Mouse (Mus musculus): ENCODE data around the gene Grik4. TPM values are rescaled to one million over a fixed set of nuclear protein-coding genes. Genes with fewer than 3 reads are reported as not detected.

Grik4 gene
- polyA plus RNA-seq, 1 experiment from 2014 or later, result 1.8 TPM

GRCm38 (mm10) chr9:42565921-42566320 is 378.4 kb downstream of the Grik4 start:
- ATAC-seq, result no peak
- H3K4me1 ChIP-seq (replicated peaks), result no peaks in the 10 kb centered on the region
- H3K9ac ChIP-seq, result no peak overlapping the region
- H3K36me3 ChIP-seq, result no peaks in the 10 kb centered on the region
- no peak overlapping the region for H3K4me2 ChIP-seq (replicated peaks)
- no peaks in the 10 kb centered on the region for H3K27me3 ChIP-seq (replicated peaks)
- H3K27ac ChIP-seq, result no peak overlapping the region
- H3K4me3 ChIP-seq (replicated peaks), result no peak overlapping the region
- H3K9me3 ChIP-seq, result no peaks in the 10 kb centered on the region
- 85% methylated on average over 4 of the region's 4 CpGs for WGBS

- no peak for ATAC-seq
- Histone ChIP-seq H3K27ac (no peak overlapping the region), H3K9ac (no peak overlapping the region), H3K4me3 (replicated peaks) (no peak overlapping the region), H3K36me3 (no peaks in the 10 kb centered on the region), H3K9me3 (no peaks in the 10 kb centered on the region), H3K4me2 (replicated peaks) (no peak overlapping the region), H3K4me1 (replicated peaks) (no peaks in the 10 kb centered on the region), H3K27me3 (replicated peaks) (no peaks in the 10 kb centered on the region)
- WGBS, result 94% methylated on average over 1 of the region's 1 CpGs
Measured at GRCm38 (mm10) chr9:42555186-42555585, 389.1 kb downstream of the Grik4 start.

GRCm38 (mm10) chr9:42550116-42550515 is 394.2 kb downstream of the Grik4 start:
- H3K9me3 ChIP-seq, result no peaks in the 10 kb centered on the region
- no peak overlapping the region for H3K4me3 ChIP-seq (replicated peaks)
- no peak for ATAC-seq
- no peaks in the 10 kb centered on the region for H3K4me1 ChIP-seq (replicated peaks)
- no peak overlapping the region for H3K9ac ChIP-seq
- no peaks in the 10 kb centered on the region for H3K36me3 ChIP-seq
- WGBS, result 20% methylated on average over 13 of the region's 13 CpGs
- H3K4me2 ChIP-seq (replicated peaks), result no peak overlapping the region
- no peaks in the 10 kb centered on the region for H3K27me3 ChIP-seq (replicated peaks)
- no peak overlapping the region for H3K27ac ChIP-seq

GRCm38 (mm10) chr9:42548981-42549380 is 395.3 kb downstream of the Grik4 start:
- ATAC-seq, result no peak
- Histone ChIP-seq H3K9me3 (no peaks in the 10 kb centered on the region), H3K27ac (no peak overlapping the region), H3K4me3 (replicated peaks) (no peak overlapping the region), H3K27me3 (replicated peaks) (no peaks in the 10 kb centered on the region), H3K4me2 (replicated peaks) (no peak overlapping the region), H3K9ac (no peak overlapping the region), H3K4me1 (replicated peaks) (no peaks in the 10 kb centered on the region), H3K36me3 (no peaks in the 10 kb centered on the region)
- WGBS, result 72% methylated on average over 7 of the region's 7 CpGs

GRCm38 (mm10) chr9:42544521-42544920 is 399.8 kb downstream of the Grik4 start:
- ATAC-seq, result no peak
- no peaks in the 10 kb centered on the region for H3K27me3 ChIP-seq (replicated peaks)
- 86% methylated on average over 10 of the region's 10 CpGs for WGBS

GRCm38 (mm10) chr9:42533491-42533890 is 410.8 kb downstream of the Grik4 start:
- 0 out of 2 replicates have a peak, but pooled peaks cover 3% of the 10 kb centered on the region for H3K4me1 ChIP-seq (replicated peaks)
- 85% methylated on average over 8 of the region's 8 CpGs for WGBS
- no peak overlapping the region for H3K27ac ChIP-seq
- no peaks in the 10 kb centered on the region for H3K36me3 ChIP-seq
- H3K9ac ChIP-seq, result no peak overlapping the region
- no peak overlapping the region for H3K4me2 ChIP-seq (replicated peaks)
- H3K9me3 ChIP-seq, result no peaks in the 10 kb centered on the region
- ATAC-seq, result no peak
- H3K4me3 ChIP-seq (replicated peaks), result no peak overlapping the region
- no peaks in the 10 kb centered on the region for H3K27me3 ChIP-seq (replicated peaks)

More at GRCm38 (mm10) chr9:42544521-42544920, 399.8 kb downstream of the Grik4 start:
- H3K9ac ChIP-seq, result no peak overlapping the region
- H3K4me1 ChIP-seq (replicated peaks), result no peaks in the 10 kb centered on the region
- no peak overlapping the region for H3K4me2 ChIP-seq (replicated peaks)
- no peak overlapping the region for H3K27ac ChIP-seq
- H3K36me3 ChIP-seq, result no peaks in the 10 kb centered on the region
- H3K9me3 ChIP-seq, result no peaks in the 10 kb centered on the region
- H3K4me3 ChIP-seq (replicated peaks), result no peak overlapping the region

GRCm38 (mm10) chr9:42533041-42533440 is 411.3 kb downstream of the Grik4 start:
- Histone ChIP-seq H3K9me3 (no peaks in the 10 kb centered on the region), H3K4me2 (replicated peaks) (no peak overlapping the region), H3K4me3 (replicated peaks) (no peak overlapping the region), H3K9ac (no peak overlapping the region), H3K36me3 (no peaks in the 10 kb centered on the region), H3K27ac (no peak overlapping the region), H3K27me3 (replicated peaks) (no peaks in the 10 kb centered on the region), H3K4me1 (replicated peaks) (0 out of 2 replicates have a peak, but pooled peaks cover 3% of the 10 kb centered on the region)
- 37% methylated on average over 6 of the region's 6 CpGs for WGBS
- no peak for ATAC-seq

- H3K4me1 ChIP-seq (replicated peaks), result 0 out of 2 replicates have a peak, but pooled peaks cover 3% of the 10 kb centered on the region
- ATAC-seq, result no peak
- no peaks in the 10 kb centered on the region for H3K27me3 ChIP-seq (replicated peaks)
- no peak overlapping the region for H3K9ac ChIP-seq
- 38% methylated on average over 3 of the region's 3 CpGs for WGBS
- no peaks in the 10 kb centered on the region for H3K9me3 ChIP-seq
- H3K4me3 ChIP-seq (replicated peaks), result no peak overlapping the region
- no peaks in the 10 kb centered on the region for H3K36me3 ChIP-seq
- H3K4me2 ChIP-seq (replicated peaks), result no peak overlapping the region
- H3K27ac ChIP-seq, result no peak overlapping the region
Measured at GRCm38 (mm10) chr9:42531951-42532350, 412.3 kb downstream of the Grik4 start.

GRCm38 (mm10) chr9:42530221-42531152 is 413.8 kb downstream of the Grik4 start:
- 0 out of 2 replicates have a peak, but pooled peaks cover 3% of the 10 kb centered on the region for H3K4me1 ChIP-seq (replicated peaks)
- no peak overlapping the region for H3K27ac ChIP-seq
- no peaks in the 10 kb centered on the region for H3K27me3 ChIP-seq (replicated peaks)
- WGBS, result 42% methylated on average over 7 of the region's 7 CpGs
- no peak overlapping the region for H3K4me3 ChIP-seq (replicated peaks)
- no peaks in the 10 kb centered on the region for H3K36me3 ChIP-seq
- H3K9ac ChIP-seq, result no peak overlapping the region
- no peak overlapping the region for H3K4me2 ChIP-seq (replicated peaks)
- ATAC-seq, result no peak
- H3K9me3 ChIP-seq, result no peaks in the 10 kb centered on the region

GRCm38 (mm10) chr9:42520587-42521084 is 423.7 kb downstream of the Grik4 start:
- no peaks in the 10 kb centered on the region for H3K36me3 ChIP-seq
- peaks cover 5% of the 10 kb centered on the region; the same call in 1 of the 2 replicates for H3K4me1 ChIP-seq (replicated peaks)
- no peaks in the 10 kb centered on the region; the same call in 1 of the 2 replicates for H3K27me3 ChIP-seq (replicated peaks)
- peak overlapping the region; percentile 18 for H3K9ac ChIP-seq
- H3K9me3 ChIP-seq, result no peaks in the 10 kb centered on the region
- no peak overlapping the region for H3K27ac ChIP-seq
- peak; percentile 56 for ATAC-seq
- peak overlapping the region; percentile 69 for H3K4me2 ChIP-seq (replicated peaks)
- peak overlapping the region; percentile 30 for H3K4me3 ChIP-seq (replicated peaks)
- WGBS, result 18% methylated on average over 36 of the region's 36 CpGs

GRCm38 (mm10) chr9:42518163-42518562 is 426.1 kb downstream of the Grik4 start:
- H3K9me3 ChIP-seq, result no peaks in the 10 kb centered on the region
- H3K36me3 ChIP-seq, result no peaks in the 10 kb centered on the region
- H3K4me1 ChIP-seq (replicated peaks), result peaks cover 5% of the 10 kb centered on the region; the same call in 1 of the 2 replicates
- H3K27me3 ChIP-seq (replicated peaks), result no peaks in the 10 kb centered on the region; the same call in 1 of the 2 replicates
- WGBS, result 50% methylated on average over 14 of the region's 14 CpGs
- no peak overlapping the region for H3K9ac ChIP-seq
- no peak overlapping the region for H3K4me2 ChIP-seq (replicated peaks)
- ATAC-seq, result no peak
- no peak overlapping the region for H3K4me3 ChIP-seq (replicated peaks)
- H3K27ac ChIP-seq, result no peak overlapping the region

GRCm38 (mm10) chr9:42513159-42513558 is 431.1 kb downstream of the Grik4 start:
- H3K27ac ChIP-seq, result no peak overlapping the region
- WGBS, result 68% methylated on average over 5 of the region's 5 CpGs
- no peaks in the 10 kb centered on the region for H3K36me3 ChIP-seq
- no peak overlapping the region for H3K4me3 ChIP-seq (replicated peaks)
- no peaks in the 10 kb centered on the region for H3K9me3 ChIP-seq
- H3K4me2 ChIP-seq (replicated peaks), result no peak overlapping the region
- H3K9ac ChIP-seq, result no peak overlapping the region
- H3K4me1 ChIP-seq (replicated peaks), result no peaks in the 10 kb centered on the region
- H3K27me3 ChIP-seq (replicated peaks), result no peaks in the 10 kb centered on the region
- ATAC-seq, result no peak
